Comparison of ENCODE assay signal across 7 mouse cellular contexts in the genomic region with DNA sequence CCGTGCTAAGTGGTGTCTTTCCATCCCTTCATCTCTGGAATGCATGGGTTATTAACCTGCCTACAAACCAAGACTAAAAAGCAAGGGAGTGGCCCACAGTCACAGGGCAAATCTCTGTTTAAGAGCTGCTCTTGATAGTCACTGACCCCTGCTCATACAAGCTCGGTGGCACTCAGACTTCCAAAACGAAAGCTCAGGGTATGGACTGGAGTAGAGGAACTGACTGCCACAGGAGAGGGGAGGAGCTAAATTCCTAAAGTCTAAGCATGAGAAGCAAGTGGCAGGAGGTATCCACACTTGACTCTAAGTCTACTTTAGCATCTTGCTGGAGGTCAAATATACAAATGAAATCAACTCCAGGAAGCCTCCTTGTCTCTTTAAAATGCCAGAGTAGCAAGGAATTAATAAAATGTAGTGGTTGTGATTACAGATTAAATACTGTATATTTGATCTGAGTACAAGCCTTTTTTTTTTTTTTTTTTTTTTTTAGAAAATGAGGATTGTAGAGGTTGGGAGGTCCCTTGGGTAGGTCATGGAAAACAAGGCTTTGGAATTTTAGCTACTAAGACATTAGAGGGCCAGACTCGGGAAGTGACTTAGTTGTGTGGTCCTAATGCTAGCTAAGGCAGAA. TPM values are rescaled to one million over a fixed set of nuclear protein-coding genes. Genes with fewer than 3 reads are reported as not detected.
DNase-seq lines count a peak whose midpoint lies in the region; ATAC-seq and TF ChIP-seq lines count a peak whose summit lies in the region.

No protein-coding gene starts in this region.

- no peak overlapping the region; the same call in 1 of the 2 replicates for H3K4me3 ChIP-seq in neural tube, embryonic 11.5 days (ENCODE audit: low read depth, low read length)
- H3K4me3 ChIP-seq in forebrain, embryonic 11.5 days (ENCODE audit: low read depth, low read length), result no peak overlapping the region
- H3K4me3 ChIP-seq in limb, embryonic 15.5 days, result peak overlapping the region; percentile 36
- no peak overlapping the region for H3K4me3 ChIP-seq in stomach, postnatal 0 days (ENCODE audit: low read depth, low read length)

- no peaks in the 10 kb centered on the region for H3K27me3 ChIP-seq in neural tube, embryonic 11.5 days (ENCODE audit: control insufficient read depth, insufficient read depth, low read length)
- H3K27me3 ChIP-seq in forebrain, embryonic 11.5 days (ENCODE audit: control insufficient read depth, insufficient read depth, low read length), result no peaks in the 10 kb centered on the region
- 0 out of 2 replicates have a peak, but pooled peaks cover 3% of the 10 kb centered on the region for H3K27me3 ChIP-seq in limb, embryonic 15.5 days
- no peaks in the 10 kb centered on the region for H3K27me3 ChIP-seq in stomach, postnatal 0 days (ENCODE audit: control insufficient read depth, insufficient read depth, low read length)

- H3K4me2 ChIP-seq in neural tube, embryonic 11.5 days (ENCODE audit: low read depth), result peak overlapping the region; percentile 44; the same call in 1 of the 2 replicates
- H3K4me2 ChIP-seq in forebrain, embryonic 11.5 days (ENCODE audit: low read depth, low read length, severe bottlenecking), result peak overlapping the region; percentile 63; the same call in 1 of the 2 replicates
- peak overlapping the region; percentile 54; the same call in 1 of the 2 replicates for H3K4me2 ChIP-seq in limb, embryonic 15.5 days
- H3K4me2 ChIP-seq in stomach, postnatal 0 days (replicated peaks; ENCODE audit: low read depth), result peak overlapping the region; percentile 61

- H3K36me3 ChIP-seq in neural tube, embryonic 11.5 days (ENCODE audit: control insufficient read depth, insufficient read depth, low read length), result no peaks in the 10 kb centered on the region
- H3K36me3 ChIP-seq in forebrain, embryonic 11.5 days (ENCODE audit: control insufficient read depth, insufficient read depth, low read length), result no peaks in the 10 kb centered on the region
- no peaks in the 10 kb centered on the region for H3K36me3 ChIP-seq in limb, embryonic 15.5 days
- H3K36me3 ChIP-seq in stomach, postnatal 0 days (ENCODE audit: control insufficient read depth, insufficient read depth, low read length), result no peaks in the 10 kb centered on the region

- H3K4me1 ChIP-seq in neural tube, embryonic 11.5 days (ENCODE audit: control insufficient read depth, insufficient read depth, low read length), result no peaks in the 10 kb centered on the region
- peaks cover 2% of the 10 kb centered on the region; the same call in 1 of the 2 replicates for H3K4me1 ChIP-seq in forebrain, embryonic 11.5 days (replicated peaks; ENCODE audit: control insufficient read depth, insufficient read depth, low read length)
- H3K4me1 ChIP-seq in limb, embryonic 15.5 days, result peaks cover 12% of the 10 kb centered on the region
- H3K4me1 ChIP-seq in stomach, postnatal 0 days (replicated peaks; ENCODE audit: control insufficient read depth, insufficient read depth), result no peaks in the 10 kb centered on the region

- 60% methylated on average over 4 of the region's 4 CpGs for WGBS in neural tube, embryonic 11.5 days
- 60% methylated on average over 4 of the region's 4 CpGs for WGBS in forebrain, embryonic 11.5 days
- 51% methylated on average over 4 of the region's 4 CpGs for WGBS in limb, embryonic 15.5 days
- 44% methylated on average over 4 of the region's 4 CpGs for WGBS in stomach, postnatal 0 days

- H3K9me3 ChIP-seq in neural tube, embryonic 11.5 days (ENCODE audit: control insufficient read depth, low read length), result no peaks in the 10 kb centered on the region
- H3K9me3 ChIP-seq in forebrain, embryonic 11.5 days (ENCODE audit: control insufficient read depth, low read length), result no peaks in the 10 kb centered on the region
- H3K9me3 ChIP-seq in limb, embryonic 15.5 days, result no peaks in the 10 kb centered on the region
- H3K9me3 ChIP-seq in stomach, postnatal 0 days (ENCODE audit: control insufficient read depth, low read length), result no peaks in the 10 kb centered on the region

- H3K9ac ChIP-seq in neural tube, embryonic 11.5 days (ENCODE audit: low read length), result no peak overlapping the region
- no peak overlapping the region; the same call in 1 of the 2 replicates for H3K9ac ChIP-seq in forebrain, embryonic 11.5 days (ENCODE audit: low read length)
- no peak overlapping the region for H3K9ac ChIP-seq in limb, embryonic 15.5 days
- no peak overlapping the region for H3K9ac ChIP-seq in stomach, postnatal 0 days (ENCODE audit: low read length)

- ATAC-seq in neural tube, embryonic 11.5 days (ENCODE audit: insufficient read depth, low FRiP score, low TSS enrichment), result no peak
- ATAC-seq in forebrain, embryonic 11.5 days (replicated peaks; ENCODE audit: low FRiP score), result no peak
- ATAC-seq in limb, embryonic 15.5 days (ENCODE audit: insufficient number of reproducible peaks, low FRiP score, low TSS enrichment, low read depth), result no peak
- no peak for ATAC-seq in stomach, postnatal 0 days (ENCODE audit: low FRiP score, low TSS enrichment)
- ATAC-seq in CD4-positive, CD25-positive, alpha-beta regulatory T cell, adult 4 months, result no peak

- no peak for TF ChIP-seq EP300 in stomach, postnatal 0 days (optimal IDR thresholded peaks at IDR 0.05)

- no peak for TF ChIP-seq CTCF in stomach, postnatal 0 days (IDR thresholded peaks at IDR 0.05; ENCODE audit: low read depth)

- no peak overlapping the region for H3K27ac ChIP-seq in neural tube, embryonic 11.5 days (ENCODE audit: low read depth, low read length)
- no peak overlapping the region for H3K27ac ChIP-seq in forebrain, embryonic 11.5 days (ENCODE audit: low read depth, low read length)
- no peak overlapping the region for H3K27ac ChIP-seq in limb, embryonic 15.5 days
- H3K27ac ChIP-seq in stomach, postnatal 0 days (replicated peaks), result no peak overlapping the region

- no peak for DNase-seq in neural tube, embryonic 11.5 days (ENCODE audit: low spot score)
- no peak for DNase-seq in neural tube, embryonic 10.5 days (ENCODE audit: extremely low spot score, low spot score)
- DNase-seq in forebrain, embryonic 11.5 days (ENCODE audit: low spot score), result no peak
- no peak for DNase-seq in stomach, postnatal 0 days (ENCODE audit: low spot score)
- no peak for DNase-seq in cerebellum, postnatal 25 days

RNA-seq across cellular contexts. Expression of a gene that starts 20.4 kb away (rescaled TPM):
- polyA plus RNA-seq in neural tube, embryonic 11.5 days (2014; fragmentation: Nextera tagmentation; extraction: Ambion mirVana), result 0.54 and 0.72 TPM in 2 replicates
- polyA plus RNA-seq in forebrain, embryonic 11.5 days (2014; fragmentation: Nextera tagmentation; extraction: Ambion mirVana), result 0.45 and 0.73 TPM in 2 replicates
- 0.35 and 0.38 TPM in 2 replicates for polyA plus RNA-seq in limb, embryonic 15.5 days (2015; fragmentation: Nextera tagmentation; extraction: Ambion mirVana)
- polyA plus RNA-seq in stomach, postnatal 0 days (2015; fragmentation: Nextera tagmentation; extraction: Ambion mirVana), result 0.45 and 0.59 TPM in 2 replicates
- 10 to 100 TPM in 1 of 2 experiments, 1 to 10 TPM in 1; 5.7 to 10.6 TPM for polyA plus RNA-seq in CD4-positive, CD25-positive, alpha-beta regulatory T cell, adult 4 months (2017; shearing (Covaris generic))

RNA-seq across cellular contexts. Expression of a gene that starts 23.3 kb away (rescaled TPM):
- polyA plus RNA-seq in neural tube, embryonic 11.5 days (2014; fragmentation: Nextera tagmentation; extraction: Ambion mirVana), result 143 and 144 TPM in 2 replicates
- polyA plus RNA-seq in forebrain, embryonic 11.5 days (2014; fragmentation: Nextera tagmentation; extraction: Ambion mirVana), result 135 and 137 TPM in 2 replicates
- polyA plus RNA-seq in limb, embryonic 15.5 days (2015; fragmentation: Nextera tagmentation; extraction: Ambion mirVana), result 106 TPM in 2 replicates
- polyA plus RNA-seq in stomach, postnatal 0 days (2015; fragmentation: Nextera tagmentation; extraction: Ambion mirVana), result 44.4 and 46.7 TPM in 2 replicates
- polyA plus RNA-seq in CD4-positive, CD25-positive, alpha-beta regulatory T cell, adult 4 months (2017; shearing (Covaris generic)), result 10 to 100 TPM; 73.1 to 92.7 TPM

RNA-seq across cellular contexts. Expression of a gene that starts 42.9 kb away (rescaled TPM):
- 0.20 and 0.23 TPM in 2 replicates for polyA plus RNA-seq in neural tube, embryonic 11.5 days (2014; fragmentation: Nextera tagmentation; extraction: Ambion mirVana)
- polyA plus RNA-seq in forebrain, embryonic 11.5 days (2014; fragmentation: Nextera tagmentation; extraction: Ambion mirVana), result 0.15 and 0.25 TPM in 2 replicates
- polyA plus RNA-seq in limb, embryonic 15.5 days (2015; fragmentation: Nextera tagmentation; extraction: Ambion mirVana), result 0.67 and 0.93 TPM in 2 replicates
- polyA plus RNA-seq in stomach, postnatal 0 days (2015; fragmentation: Nextera tagmentation; extraction: Ambion mirVana), result 0.11 and 0.34 TPM in 2 replicates
- under 1 TPM in 1 of 2 experiments, not detected in 1; 0.30 TPM for polyA plus RNA-seq in CD4-positive, CD25-positive, alpha-beta regulatory T cell, adult 4 months (2017; shearing (Covaris generic))

RNA-seq across cellular contexts. Expression of a gene that starts 46.7 kb away (rescaled TPM):
- polyA plus RNA-seq in neural tube, embryonic 11.5 days (2014; fragmentation: Nextera tagmentation; extraction: Ambion mirVana), result 29.6 and 33.3 TPM in 2 replicates
- polyA plus RNA-seq in forebrain, embryonic 11.5 days (2014; fragmentation: Nextera tagmentation; extraction: Ambion mirVana), result 30.2 and 31.3 TPM in 2 replicates
- 26.6 and 28.3 TPM in 2 replicates for polyA plus RNA-seq in limb, embryonic 15.5 days (2015; fragmentation: Nextera tagmentation; extraction: Ambion mirVana)
- 14.6 and 15.5 TPM in 2 replicates for polyA plus RNA-seq in stomach, postnatal 0 days (2015; fragmentation: Nextera tagmentation; extraction: Ambion mirVana)
- 10 to 100 TPM; 12.0 to 18.2 TPM for polyA plus RNA-seq in CD4-positive, CD25-positive, alpha-beta regulatory T cell, adult 4 months (2017; shearing (Covaris generic))
